Mouse (Mus musculus) granulocyte monocyte progenitor cell, adult 5-6 weeks (primary cell): ENCODE data around the gene Il23a. TPM values are rescaled to one million over a fixed set of nuclear protein-coding genes. Genes with fewer than 3 reads are reported as not detected.
"Not testable (repeated sequence)": the region's sequence is repeated elsewhere in the genome, so short reads cannot be mapped to it uniquely, and the experiment has no call there.

Experiments
- ATAC-seq: replicated peaks from 2 replicates; pipeline ENCODE4 v1.8.0; 2016; ENCODE audit warnings: mild to moderate bottlenecking, moderate TSS enrichment, inconsistent platforms; ENCODE audit not compliant: poor library complexity, severe bottlenecking
- total RNA-seq, 2 experiments: library from RNA; stranded (forward) in 1 of 2; stranded (reverse) in 1 of 2; fragments of 200-712, 200-1000 nt in 1 of 2; fragments of >200 nt in 1 of 2; fragmentation: Nextera tagmentation in 1 of 2; gene quantifications; 2 replicates each; pipeline ENCODE4 v1.2.3; 2014 to 2017

The Il23a gene
- total RNA-seq, 2 experiments from 2014 or later = 1.3 TPM; not detected in 1

GRCm38 (mm10) chr10:128270287-128270841 is 28.2 kb downstream of the Il23a start, which contains the start of gene Stat2:
TSS of gene Stat2 (plus strand) at chr10:128270559.
- ATAC-seq = peak; percentile 98

- no peak for ATAC-seq
Observed at GRCm38 (mm10) chr10:128269206-128269910, 29.2 kb downstream of the Il23a start.

- no peak for ATAC-seq
Observed at GRCm38 (mm10) chr10:128268371-128268770, 30.2 kb downstream of the Il23a start, which contains the start of gene Apof. TSS of gene Apof (plus strand) at chr10:128268671.

- peak; percentile 34 for ATAC-seq
Observed at GRCm38 (mm10) chr10:128263393-128264310, 34.9 kb downstream of the Il23a start.

GRCm38 (mm10) chr10:128262300-128262699 is 36.3 kb downstream of the Il23a start:
- no peak for ATAC-seq

GRCm38 (mm10) chr10:128260376-128260775 is 38.2 kb downstream of the Il23a start:
- not testable (repeated sequence) for ATAC-seq

- ATAC-seq = no peak
Observed at GRCm38 (mm10) chr10:128259946-128260345, 38.6 kb downstream of the Il23a start.

GRCm38 (mm10) chr10:128258953-128259352 is 39.6 kb downstream of the Il23a start:
- peak; percentile 97 for ATAC-seq

GRCm38 (mm10) chr10:128256328-128256727 is 42.2 kb downstream of the Il23a start:
- no peak for ATAC-seq

GRCm38 (mm10) chr10:128255925-128256324 is 42.6 kb downstream of the Il23a start:
- ATAC-seq = no peak

GRCm38 (mm10) chr10:128253677-128254255 is 44.8 kb downstream of the Il23a start, which contains the start of gene Apon:
TSS of gene Apon (plus strand) at chr10:128254096.
- no peak for ATAC-seq

GRCm38 (mm10) chr10:128250565-128250964 is 48.0 kb downstream of the Il23a start:
- peak; percentile 60 for ATAC-seq

- ATAC-seq = no peak
Observed at GRCm38 (mm10) chr10:128247020-128247732, 51.4 kb downstream of the Il23a start.

Other genes with a start within 250 kb of the Il23a start
- 204 and 218 TPM in 2 replicates for gene Ptges3, start 239.8 kb downstream of the Il23a start, total RNA-seq (2014; fragmentation: Nextera tagmentation)
- gene Ptges3, start 239.8 kb downstream of the Il23a start, total RNA-seq (2017) = 321 and 371 TPM in 2 replicates
- 1,867 and 2,007 TPM in 2 replicates for gene Atp5b, start 215.5 kb downstream of the Il23a start, total RNA-seq (2014; fragmentation: Nextera tagmentation)
- gene Atp5b, start 215.5 kb downstream of the Il23a start, total RNA-seq (2017) = 1,997 and 2,300 TPM in 2 replicates
- gene Baz2a, start 207.2 kb downstream of the Il23a start, total RNA-seq (2014; fragmentation: Nextera tagmentation) = 54.8 and 64.2 TPM in 2 replicates
- gene Baz2a, start 207.2 kb downstream of the Il23a start, total RNA-seq (2017) = 15.0 and 17.2 TPM in 2 replicates
- gene Rbms2, start 118.5 kb downstream of the Il23a start, total RNA-seq (2014; fragmentation: Nextera tagmentation) = 14.3 and 20.5 TPM in 2 replicates
- gene Rbms2, start 118.5 kb downstream of the Il23a start, total RNA-seq (2017) = 1.8 and 2.1 TPM in 2 replicates
- gene Gls2, start 104.3 kb downstream of the Il23a start, total RNA-seq (2014; fragmentation: Nextera tagmentation) = not detected in 2 replicates
- not detected in 2 replicates for gene Gls2, start 104.3 kb downstream of the Il23a start, total RNA-seq (2017)
- gene Spryd4, start 86.9 kb downstream of the Il23a start, total RNA-seq (2014; fragmentation: Nextera tagmentation) = 15.1 and 16.3 TPM in 2 replicates
- gene Spryd4, start 86.9 kb downstream of the Il23a start, total RNA-seq (2017) = 9.7 and 19.2 TPM in 2 replicates
- gene Mip, start 72.9 kb downstream of the Il23a start, total RNA-seq (2014; fragmentation: Nextera tagmentation) = 0.75 TPM in 1 of 2 replicates, not detected in the other
- gene Mip, start 72.9 kb downstream of the Il23a start, total RNA-seq (2017) = not detected in 2 replicates
- gene Timeless, start 66.7 kb downstream of the Il23a start, total RNA-seq (2014; fragmentation: Nextera tagmentation) = 55.4 and 70.5 TPM in 2 replicates
- 64.0 and 71.4 TPM in 2 replicates for gene Timeless, start 66.7 kb downstream of the Il23a start, total RNA-seq (2017)
- 0.41 and 3.2 TPM in 2 replicates for gene Apon, start 44.7 kb downstream of the Il23a start, total RNA-seq (2014; fragmentation: Nextera tagmentation)
- 0.31 and 0.99 TPM in 2 replicates for gene Apon, start 44.7 kb downstream of the Il23a start, total RNA-seq (2017)
- not detected in 2 replicates for gene Apof, start 30.1 kb downstream of the Il23a start, total RNA-seq (2014; fragmentation: Nextera tagmentation)
- 0.34 and 0.57 TPM in 2 replicates for gene Apof, start 30.1 kb downstream of the Il23a start, total RNA-seq (2017)
- gene Stat2, start 28.2 kb downstream of the Il23a start, total RNA-seq (2014; fragmentation: Nextera tagmentation) = 26.8 and 28.5 TPM in 2 replicates
- 6.5 and 7.1 TPM in 2 replicates for gene Stat2, start 28.2 kb downstream of the Il23a start, total RNA-seq (2017)
- gene Pan2, start 4.6 kb upstream of the Il23a start, total RNA-seq (2014; fragmentation: Nextera tagmentation) = 22.7 and 25.7 TPM in 2 replicates
- 9.8 and 16.2 TPM in 2 replicates for gene Pan2, start 4.6 kb upstream of the Il23a start, total RNA-seq (2017)
- gene Cnpy2, start 23.7 kb upstream of the Il23a start, total RNA-seq (2014; fragmentation: Nextera tagmentation) = 108 and 200 TPM in 2 replicates
- gene Cnpy2, start 23.7 kb upstream of the Il23a start, total RNA-seq (2017) = 135 TPM in 2 replicates
- gene Cs, start 39.0 kb upstream of the Il23a start, total RNA-seq (2014; fragmentation: Nextera tagmentation) = 175 and 176 TPM in 2 replicates
- gene Cs, start 39.0 kb upstream of the Il23a start, total RNA-seq (2017) = 104 and 114 TPM in 2 replicates
- gene Coq10a, start 70.2 kb upstream of the Il23a start, total RNA-seq (2014; fragmentation: Nextera tagmentation) = 20.8 and 28.4 TPM in 2 replicates
- gene Coq10a, start 70.2 kb upstream of the Il23a start, total RNA-seq (2017) = 6.8 and 7.9 TPM in 2 replicates
- 58.1 and 60.1 TPM in 2 replicates for gene Ankrd52, start 78.4 kb upstream of the Il23a start, total RNA-seq (2014; fragmentation: Nextera tagmentation)
- gene Ankrd52, start 78.4 kb upstream of the Il23a start, total RNA-seq (2017) = 9.1 and 11.3 TPM in 2 replicates
- not detected in 2 replicates for gene Slc39a5, start 102.5 kb upstream of the Il23a start, total RNA-seq (2014; fragmentation: Nextera tagmentation)
- gene Slc39a5, start 102.5 kb upstream of the Il23a start, total RNA-seq (2017) = not detected in 2 replicates
- 80.4 and 115 TPM in 2 replicates for gene Nabp2, start 112.7 kb upstream of the Il23a start, total RNA-seq (2014; fragmentation: Nextera tagmentation)
- gene Nabp2, start 112.7 kb upstream of the Il23a start, total RNA-seq (2017) = 58.6 and 60.5 TPM in 2 replicates
- 15.7 and 29.1 TPM in 2 replicates for gene Rnf41, start 112.9 kb upstream of the Il23a start, total RNA-seq (2014; fragmentation: Nextera tagmentation)
- 16.5 and 18.6 TPM in 2 replicates for gene Rnf41, start 112.9 kb upstream of the Il23a start, total RNA-seq (2017)
- gene Smarcc2, start 160.5 kb upstream of the Il23a start, total RNA-seq (2014; fragmentation: Nextera tagmentation) = 90.4 and 113 TPM in 2 replicates
- gene Smarcc2, start 160.5 kb upstream of the Il23a start, total RNA-seq (2017) = 56.4 and 56.9 TPM in 2 replicates
- 1,019 and 1,105 TPM in 2 replicates for gene Myl6, start 195.4 kb upstream of the Il23a start, total RNA-seq (2014; fragmentation: Nextera tagmentation)
- gene Myl6, start 195.4 kb upstream of the Il23a start, total RNA-seq (2017) = 1,278 and 1,308 TPM in 2 replicates
- 10.7 and 13.7 TPM in 2 replicates for gene Myl6b, start 199.9 kb upstream of the Il23a start, total RNA-seq (2014; fragmentation: Nextera tagmentation)
- gene Myl6b, start 199.9 kb upstream of the Il23a start, total RNA-seq (2017) = 1.2 and 1.7 TPM in 2 replicates
- 89.1 and 90.5 TPM in 2 replicates for gene Esyt1, start 227.1 kb upstream of the Il23a start, total RNA-seq (2014; fragmentation: Nextera tagmentation)
- 78.8 and 97.6 TPM in 2 replicates for gene Esyt1, start 227.1 kb upstream of the Il23a start, total RNA-seq (2017)
- 8.8 and 9.7 TPM in 2 replicates for gene Zc3h10, start 249.0 kb upstream of the Il23a start, total RNA-seq (2014; fragmentation: Nextera tagmentation)
- 12.5 and 13.6 TPM in 2 replicates for gene Zc3h10, start 249.0 kb upstream of the Il23a start, total RNA-seq (2017)